Mouse (Mus musculus) adrenal gland, adult (tissue): Measurements from ENCODE around the gene Scp2.

Experiments used
- DNase-seq, 2 experiments: peaks; one replicate each; pipeline ENCODE4 v3.0.0; 2022 to 2023; ENCODE audit warnings: low spot score in 1 of 2; ENCODE audit not compliant: inconsistent age in 2 of 2

Gene Scp2

GRCm38 (mm10) chr4:108062524-108062923 is 82.3 kb downstream of the Scp2 start:
- no peak for DNase-seq

GRCm38 (mm10) chr4:108060774-108061173 is 84.0 kb downstream of the Scp2 start:
- DNase-seq: no peak

- DNase-seq: no peak
These were observed 85.0 kb downstream of the Scp2 start for GRCm38 (mm10) chr4:108059601-108060379.

GRCm38 (mm10) chr4:108058166-108058565 is 86.6 kb downstream of the Scp2 start:
- peak; percentile 71 to 74 for DNase-seq

GRCm38 (mm10) chr4:108057247-108057646 is 87.6 kb downstream of the Scp2 start:
- no peak for DNase-seq

GRCm38 (mm10) chr4:108055873-108056272 is 88.9 kb downstream of the Scp2 start:
- DNase-seq: no peak

GRCm38 (mm10) chr4:108052673-108053072 is 92.1 kb downstream of the Scp2 start:
- DNase-seq: no peak

- no peak for DNase-seq
These were observed 93.0 kb downstream of the Scp2 start for GRCm38 (mm10) chr4:108051687-108052274.

- DNase-seq: no peak
These were observed 98.7 kb downstream of the Scp2 start for GRCm38 (mm10) chr4:108046136-108046535.

- no peak for DNase-seq
These were observed 99.4 kb downstream of the Scp2 start for GRCm38 (mm10) chr4:108045136-108046107.

GRCm38 (mm10) chr4:108037027-108037426 is 107.8 kb downstream of the Scp2 start:
- DNase-seq: no peak

- DNase-seq: peak in 1 of 2 experiments; percentile 66
These were observed 111.6 kb downstream of the Scp2 start for GRCm38 (mm10) chr4:108033041-108033764.

GRCm38 (mm10) chr4:108032352-108032849 is 112.4 kb downstream of the Scp2 start:
- DNase-seq: peak in 1 of 2 experiments; percentile 51

- peak; percentile 47 to 72 for DNase-seq
These were observed 113.1 kb downstream of the Scp2 start for GRCm38 (mm10) chr4:108031502-108032351.

- peak in 1 of 2 experiments; percentile 45 for DNase-seq
These were observed 113.8 kb downstream of the Scp2 start for GRCm38 (mm10) chr4:108030888-108031501.

GRCm38 (mm10) chr4:108026193-108026592 is 118.6 kb downstream of the Scp2 start:
- no peak for DNase-seq

GRCm38 (mm10) chr4:108025269-108025668 is 119.5 kb downstream of the Scp2 start:
- DNase-seq: no peak

GRCm38 (mm10) chr4:108024641-108025040 is 120.2 kb downstream of the Scp2 start:
- DNase-seq: peak; percentile 28 to 49

GRCm38 (mm10) chr4:108023186-108023585 is 121.6 kb downstream of the Scp2 start:
- DNase-seq: no peak
